Mouse (Mus musculus): ENCODE results near the gene Platr17. TPM values are rescaled to one million over a fixed set of nuclear protein-coding genes. Genes with fewer than 3 reads are reported as not detected.

The Platr17 gene
- polyA plus RNA-seq, 1 experiment from 2014 or later, result 0.79 TPM

DNA sequence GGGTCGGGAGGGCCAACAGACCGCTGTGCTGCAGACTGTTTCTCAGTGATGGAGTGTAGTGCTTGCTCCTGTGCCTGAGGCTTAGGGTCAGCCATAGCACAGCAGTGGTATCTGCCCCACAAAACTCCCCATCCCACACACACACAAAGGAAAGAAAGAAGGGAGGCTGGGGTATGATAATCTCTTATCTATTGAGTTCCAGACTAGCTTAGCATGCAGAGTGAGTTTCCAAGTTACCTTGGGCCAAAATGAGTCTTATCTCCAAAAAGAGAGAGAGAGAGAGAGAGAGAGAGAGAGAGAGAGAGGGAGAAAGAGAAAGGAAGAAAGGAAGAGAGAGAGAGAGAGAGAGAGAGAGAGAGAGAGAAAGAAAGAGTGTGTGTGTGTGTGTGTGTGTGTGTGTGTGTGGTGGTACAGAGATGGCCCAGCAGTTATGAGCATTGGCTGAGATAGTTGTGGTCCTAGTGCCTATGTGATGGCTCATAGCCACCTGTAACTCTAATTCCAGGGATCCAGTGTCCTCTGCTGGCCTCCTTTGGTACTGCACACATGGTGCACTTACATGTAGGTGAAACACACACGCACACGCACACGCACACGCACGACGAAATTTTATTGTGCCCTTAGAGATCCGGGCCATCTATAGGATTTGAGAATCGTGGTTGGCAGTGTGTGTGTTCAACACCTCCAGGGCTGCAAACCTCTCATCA, 19.8 kb downstream of the Platr17 start:
- Histone ChIP-seq H3K9ac (replicated peaks; ENCODE audit: low read depth, low read length) (no peak overlapping the region), H3K27me3 (ENCODE audit: control insufficient read depth, insufficient read depth, low read length) (no peaks in the 10 kb centered on the region), H3K4me1 (ENCODE audit: control insufficient read depth, insufficient read depth, low read length) (peaks cover 11% of the 10 kb centered on the region; the same call in 1 of the 2 replicates), H3K4me2 (ENCODE audit: low read depth, low read length) (no peak overlapping the region), H3K36me3 (ENCODE audit: control insufficient read depth, insufficient read depth, low read length) (0 out of 2 replicates have a peak, but pooled peaks cover 3% of the 10 kb centered on the region), H3K27ac (ENCODE audit: low read depth, low read length) (no peak overlapping the region), H3K4me3 (ENCODE audit: low read depth, low read length) (no peak overlapping the region), H3K9me3 (ENCODE audit: control insufficient read depth, low read length) (no peaks in the 10 kb centered on the region)
- ATAC-seq (ENCODE audit: low read depth), result no peak
- WGBS, result 82% methylated on average over 10 of the region's 10 CpGs

DNA sequence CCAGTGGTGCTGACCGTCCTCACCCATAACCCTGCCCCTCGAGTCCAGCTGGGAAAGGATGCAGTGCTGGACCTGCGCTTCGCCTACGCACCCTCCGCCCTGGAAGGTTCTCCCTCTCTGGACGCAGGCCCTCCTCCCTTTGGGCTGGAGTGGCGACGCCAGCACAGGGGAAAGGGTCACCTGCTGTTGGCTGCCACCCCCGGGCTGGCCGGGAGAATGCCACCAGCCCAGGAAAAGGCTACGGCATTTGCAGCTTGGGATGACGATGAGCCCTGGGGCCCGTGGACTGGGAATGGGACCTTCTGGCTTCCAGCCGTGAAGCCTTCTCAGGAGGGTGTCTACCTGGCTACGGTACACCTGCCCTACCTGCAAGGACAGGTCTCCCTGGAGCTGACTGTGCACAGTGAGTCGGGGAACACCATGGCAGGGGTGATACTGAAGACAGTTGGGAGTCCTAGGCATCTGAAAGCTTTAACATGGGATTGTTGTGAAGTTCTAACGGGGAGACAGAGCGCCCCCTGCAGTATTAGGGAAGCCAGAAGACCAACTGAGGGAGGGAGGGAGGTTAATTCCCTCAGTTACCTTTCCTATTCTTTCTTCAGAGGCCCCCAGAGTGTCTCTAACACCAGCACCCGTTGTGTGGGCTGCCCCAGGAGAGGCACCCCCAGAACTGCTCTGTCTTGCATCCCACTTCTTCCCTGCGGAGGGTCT, 20.6 kb downstream of the Platr17 start:
- Histone ChIP-seq H3K36me3 (ENCODE audit: control insufficient read depth, insufficient read depth, low read length) (0 out of 2 replicates have a peak, but pooled peaks cover 3% of the 10 kb centered on the region), H3K27ac (ENCODE audit: low read depth, low read length) (no peak overlapping the region), H3K4me1 (ENCODE audit: control insufficient read depth, insufficient read depth, low read length) (peaks cover 5% of the 10 kb centered on the region; the same call in 1 of the 2 replicates), H3K4me3 (ENCODE audit: low read depth, low read length) (no peak overlapping the region), H3K9me3 (ENCODE audit: control insufficient read depth, low read length) (no peaks in the 10 kb centered on the region), H3K27me3 (ENCODE audit: control insufficient read depth, insufficient read depth, low read length) (no peaks in the 10 kb centered on the region), H3K4me2 (ENCODE audit: low read depth, low read length) (no peak overlapping the region), H3K9ac (replicated peaks; ENCODE audit: low read depth, low read length) (no peak overlapping the region)
- 81% methylated on average over 21 of the region's 21 CpGs for WGBS
- no peak for ATAC-seq (ENCODE audit: low read depth)

DNA sequence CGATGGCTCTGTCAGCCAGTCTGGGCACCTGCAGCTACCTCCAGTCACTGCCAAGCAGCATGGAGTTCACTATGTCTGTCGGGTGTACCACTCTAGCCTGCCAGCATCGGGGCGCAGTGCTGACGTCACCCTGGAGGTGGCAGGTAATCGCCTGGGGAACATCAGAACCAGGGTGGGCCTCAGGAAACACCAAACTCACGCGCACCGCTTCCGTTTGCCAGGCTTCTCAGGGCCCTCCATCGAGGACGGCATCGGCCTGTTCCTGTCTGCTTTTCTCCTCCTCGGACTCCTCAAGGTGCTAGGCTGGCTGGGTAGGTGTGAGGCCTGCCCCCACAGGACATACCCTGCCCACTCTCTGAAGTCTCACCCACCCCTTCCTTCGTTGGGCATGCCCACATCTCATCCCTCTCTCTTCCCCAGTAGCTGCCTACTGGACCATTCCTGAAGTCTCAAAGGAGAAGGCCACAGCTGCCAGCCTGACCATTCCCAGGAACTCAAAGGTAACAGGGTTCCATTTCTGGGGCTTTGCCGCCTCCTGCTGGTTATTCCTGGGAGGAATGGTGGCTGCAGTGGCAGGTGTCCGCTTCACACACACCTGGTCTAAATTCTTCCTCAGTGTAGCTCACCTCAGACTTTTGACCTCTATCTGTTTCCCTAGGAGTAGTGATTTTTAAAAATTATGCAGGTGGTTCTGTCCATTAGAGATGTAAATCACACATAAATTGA, 21.4 kb downstream of the Platr17 start:
- ATAC-seq (ENCODE audit: low read depth), result no peak
- 83% methylated on average over 17 of the region's 17 CpGs for WGBS
- Histone ChIP-seq H3K27me3 (ENCODE audit: control insufficient read depth, insufficient read depth, low read length) (no peaks in the 10 kb centered on the region), H3K36me3 (ENCODE audit: control insufficient read depth, insufficient read depth, low read length) (0 out of 2 replicates have a peak, but pooled peaks cover 3% of the 10 kb centered on the region), H3K4me1 (ENCODE audit: control insufficient read depth, insufficient read depth, low read length) (peaks cover 9% of the 10 kb centered on the region), H3K27ac (ENCODE audit: low read depth, low read length) (no peak overlapping the region), H3K9ac (replicated peaks; ENCODE audit: low read depth, low read length) (no peak overlapping the region), H3K9me3 (ENCODE audit: control insufficient read depth, low read length) (no peaks in the 10 kb centered on the region), H3K4me2 (ENCODE audit: low read depth, low read length) (0 out of 2 replicates have a peak overlapping the region, but pooled peaks have one; percentile 6), H3K4me3 (ENCODE audit: low read depth, low read length) (no peak overlapping the region)

DNA sequence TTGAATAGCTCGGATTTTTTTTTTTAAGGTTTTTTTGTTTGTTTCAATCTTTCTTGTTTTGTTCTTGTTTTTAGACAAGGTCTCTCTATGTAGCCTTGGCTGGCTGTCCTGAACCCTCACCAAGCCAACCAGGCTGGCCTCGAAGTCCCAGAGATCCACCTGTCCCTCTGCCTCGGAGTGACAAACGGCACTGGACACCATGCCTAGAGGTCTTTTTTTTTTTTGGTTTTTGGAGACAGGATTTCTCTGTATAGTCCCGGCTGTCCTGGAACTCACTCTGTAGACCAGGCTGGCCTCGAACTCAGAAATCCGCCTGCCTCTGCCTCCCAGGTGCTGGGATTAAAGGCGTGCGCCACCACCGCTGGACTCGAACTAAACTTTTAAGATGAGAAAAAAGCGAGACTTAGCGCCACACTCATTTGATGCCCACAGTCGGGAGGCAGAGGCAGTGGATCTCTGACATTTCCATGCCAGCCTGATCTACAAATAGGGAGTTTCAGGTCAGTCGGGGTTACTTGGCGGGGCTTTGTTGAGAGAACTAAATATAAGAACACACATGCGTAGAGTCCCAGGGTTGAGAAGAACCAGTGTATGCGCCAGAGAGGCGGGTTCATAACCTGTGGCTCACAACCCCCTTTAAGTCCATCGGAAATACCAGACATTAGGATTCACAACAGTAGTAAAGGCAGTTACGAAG, 23.5 kb downstream of the Platr17 start:
- WGBS, result 69% methylated on average over 21 of the region's 21 CpGs
- no peak for ATAC-seq (ENCODE audit: low read depth)
- H3K4me2 ChIP-seq (ENCODE audit: low read depth, low read length), result peak overlapping the region; percentile 79

DNA sequence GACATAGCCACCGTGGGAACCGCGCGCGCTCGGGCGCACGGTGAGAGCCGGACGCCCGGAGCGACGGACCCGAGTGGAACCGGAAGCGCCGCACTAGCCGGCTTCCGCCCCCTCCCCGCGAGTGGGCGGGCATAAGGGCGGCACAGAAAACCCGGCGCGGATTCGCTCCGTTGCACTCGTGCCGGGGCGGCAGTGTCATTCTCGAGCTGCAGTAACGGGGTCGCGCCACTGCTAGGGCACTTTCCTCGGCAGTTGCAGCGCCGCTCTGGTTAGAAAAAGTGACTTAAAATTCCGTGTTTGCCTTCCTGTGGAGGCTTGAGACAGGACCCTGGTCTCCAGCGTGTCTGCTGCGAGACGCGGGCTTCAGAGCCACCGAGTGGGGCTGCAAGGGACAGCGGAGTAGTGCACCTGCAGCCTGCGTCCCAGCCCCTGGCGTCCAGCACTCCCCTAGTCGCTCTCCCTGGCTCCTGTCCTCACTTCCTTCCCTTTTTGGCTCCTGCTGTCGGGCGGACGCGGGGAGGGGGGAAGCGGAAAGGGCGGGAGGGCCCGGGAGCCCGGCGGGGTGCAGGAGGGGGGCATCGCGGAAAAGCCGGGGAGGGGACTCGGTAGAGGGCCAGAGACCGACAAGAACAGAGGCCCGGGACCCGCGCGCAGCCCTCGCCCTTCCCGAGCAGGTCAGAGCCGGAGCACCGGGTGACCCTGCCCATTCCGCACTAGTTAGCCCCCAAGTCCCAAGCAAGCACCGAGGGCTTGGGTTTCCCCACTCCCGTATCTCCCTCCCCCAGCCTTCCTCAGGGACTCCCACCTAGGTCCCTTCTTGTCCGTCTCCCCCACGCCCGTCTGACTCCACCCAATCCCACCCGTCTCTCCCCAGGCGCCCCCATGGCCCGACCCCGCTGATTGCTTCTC, 24.7 kb downstream of the Platr17 start, which contains the start of gene Rgl2:
TSS of gene Rgl2 (plus strand) at position 173 of the 909 bp plus-strand sequence.
- WGBS, result under 1% methylated on average over 72 of the region's 80 CpGs
- peaks cover 13% of the 10 kb centered on the region; the same call in 1 of the 2 replicates for H3K36me3 ChIP-seq (ENCODE audit: control insufficient read depth, insufficient read depth, low read length)
- H3K9me3 ChIP-seq (ENCODE audit: control insufficient read depth, low read length), result no peaks in the 10 kb centered on the region
- H3K4me3 ChIP-seq (ENCODE audit: low read depth, low read length), result peak within 1 kb of the TSS; percentile 65
- peak within 1 kb of the TSS; percentile 72 for H3K9ac ChIP-seq (replicated peaks; ENCODE audit: low read depth, low read length)
- peak; percentile 89 for ATAC-seq (ENCODE audit: low read depth)
- no peaks in the 10 kb centered on the region for H3K27me3 ChIP-seq (ENCODE audit: control insufficient read depth, insufficient read depth, low read length)
- H3K4me1 ChIP-seq (ENCODE audit: control insufficient read depth, insufficient read depth, low read length), result peaks cover 9% of the 10 kb centered on the region
- H3K4me2 ChIP-seq (ENCODE audit: low read depth, low read length), result peak within 1 kb of the TSS; percentile 79
- peak within 1 kb of the TSS; percentile 88 for H3K27ac ChIP-seq (ENCODE audit: low read depth, low read length)

More for the DNA sequence above, 23.5 kb downstream of the Platr17 start:
- H3K27me3 ChIP-seq (ENCODE audit: control insufficient read depth, insufficient read depth, low read length), result no peaks in the 10 kb centered on the region
- peak overlapping the region; percentile 65 for H3K4me3 ChIP-seq (ENCODE audit: low read depth, low read length)
- H3K36me3 ChIP-seq (ENCODE audit: control insufficient read depth, insufficient read depth, low read length), result peaks cover 8% of the 10 kb centered on the region; the same call in 1 of the 2 replicates
- H3K27ac ChIP-seq (ENCODE audit: low read depth, low read length), result no peak overlapping the region
- peak overlapping the region; percentile 72 for H3K9ac ChIP-seq (replicated peaks; ENCODE audit: low read depth, low read length)
- peaks cover 9% of the 10 kb centered on the region for H3K4me1 ChIP-seq (ENCODE audit: control insufficient read depth, insufficient read depth, low read length)
- no peaks in the 10 kb centered on the region for H3K9me3 ChIP-seq (ENCODE audit: control insufficient read depth, low read length)

DNA sequence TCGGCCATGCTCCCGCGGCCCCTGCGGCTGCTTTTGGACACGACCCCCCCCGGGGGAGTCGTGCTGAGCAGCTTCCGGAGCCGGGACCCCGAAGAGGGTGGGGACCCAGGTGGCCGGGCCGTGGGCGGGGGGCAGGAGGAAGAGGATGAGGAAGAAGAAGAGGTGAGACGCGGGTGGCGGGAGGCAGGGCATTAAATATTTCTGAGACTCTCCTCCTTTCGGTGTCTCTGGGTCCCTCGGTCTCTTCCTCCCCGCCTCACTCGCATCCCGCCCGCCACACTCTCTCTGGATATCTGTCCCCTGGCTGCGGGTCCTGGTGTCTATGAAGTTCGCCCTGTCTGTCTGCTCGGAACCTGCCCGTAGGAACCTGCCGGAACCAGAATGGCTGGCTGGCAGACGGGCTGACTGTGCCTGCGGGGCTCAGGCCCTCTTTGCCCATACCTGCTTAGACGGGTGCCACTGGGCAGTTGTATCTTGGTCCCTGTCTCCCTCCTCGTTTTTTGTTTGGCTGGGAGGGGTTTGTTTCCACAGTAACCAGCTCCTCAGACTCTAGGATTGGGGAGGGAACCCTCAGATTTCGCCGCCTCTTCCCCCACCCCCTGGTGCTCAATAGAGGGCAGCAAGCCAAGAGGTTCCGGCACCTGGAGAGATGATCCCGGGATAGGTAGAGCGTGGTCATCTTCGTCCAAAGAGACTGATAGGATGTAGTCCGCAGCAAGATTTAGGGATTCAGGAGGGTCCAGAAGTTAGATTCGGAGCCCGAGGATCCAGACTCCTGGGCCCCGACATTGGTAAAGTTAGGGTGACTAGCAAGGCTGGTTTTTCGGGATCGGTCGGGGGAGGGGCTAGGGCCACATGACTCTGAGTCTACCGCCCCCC, 25.6 kb downstream of the Platr17 start:
- WGBS, result 0% methylated on average over 44 of the region's 45 CpGs
- peak overlapping the region; percentile 72 for H3K9ac ChIP-seq (replicated peaks; ENCODE audit: low read depth, low read length)
- H3K4me1 ChIP-seq (ENCODE audit: control insufficient read depth, insufficient read depth, low read length), result peaks cover 9% of the 10 kb centered on the region
- H3K9me3 ChIP-seq (ENCODE audit: control insufficient read depth, low read length), result no peaks in the 10 kb centered on the region
- H3K4me2 ChIP-seq (ENCODE audit: low read depth, low read length), result peak overlapping the region; percentile 79
- no peaks in the 10 kb centered on the region for H3K27me3 ChIP-seq (ENCODE audit: control insufficient read depth, insufficient read depth, low read length)
- H3K27ac ChIP-seq (ENCODE audit: low read depth, low read length), result peak overlapping the region; percentile 88
- H3K4me3 ChIP-seq (ENCODE audit: low read depth, low read length), result peak overlapping the region; percentile 65
- H3K36me3 ChIP-seq (ENCODE audit: control insufficient read depth, insufficient read depth, low read length), result peaks cover 13% of the 10 kb centered on the region; the same call in 1 of the 2 replicates
- 0 out of 2 replicates have a peak, but pooled peaks have one; percentile 10 for ATAC-seq (ENCODE audit: low read depth)

DNA sequence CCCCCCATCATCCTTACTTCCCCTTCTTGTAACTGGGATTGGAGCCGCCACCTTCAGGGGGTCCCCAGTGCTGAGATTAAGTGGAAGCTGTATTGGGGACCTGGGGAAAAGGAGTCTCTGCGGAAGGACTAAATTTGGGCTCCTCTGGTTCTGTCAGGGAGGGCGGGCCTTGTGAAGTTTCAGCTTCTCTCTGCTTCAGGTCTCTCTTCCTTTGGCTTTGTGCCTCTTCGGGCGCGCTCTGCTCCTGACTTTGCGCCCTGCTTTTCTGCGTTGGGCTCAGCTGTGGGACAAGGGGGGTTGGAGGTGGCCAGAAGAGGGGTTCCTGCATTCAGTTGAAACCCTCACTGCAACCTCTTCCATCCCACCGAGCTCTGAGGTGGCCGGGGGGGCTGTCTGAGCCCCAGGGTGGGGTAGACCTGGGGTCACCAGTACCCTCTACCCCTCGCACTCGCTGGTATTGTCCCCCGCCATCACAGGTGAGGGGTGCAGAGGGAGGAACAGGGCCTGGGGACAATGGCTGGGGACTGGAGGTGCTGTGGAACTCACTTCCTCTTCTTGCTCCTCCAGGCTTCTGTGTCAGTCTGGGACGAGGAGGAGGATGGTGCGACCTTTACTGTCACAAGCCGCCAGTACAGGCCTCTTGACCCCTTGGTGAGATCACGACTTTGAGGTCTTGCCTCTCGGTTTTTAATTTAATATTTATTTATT, 26.4 kb downstream of the Platr17 start:
- no peak for ATAC-seq (ENCODE audit: low read depth)
- 33% methylated on average over 18 of the region's 18 CpGs for WGBS
- H3K9me3 ChIP-seq (ENCODE audit: control insufficient read depth, low read length), result no peaks in the 10 kb centered on the region
- H3K9ac ChIP-seq (replicated peaks; ENCODE audit: low read depth, low read length), result peak overlapping the region; percentile 72
- H3K27ac ChIP-seq (ENCODE audit: low read depth, low read length), result no peak overlapping the region
- peak overlapping the region; percentile 65 for H3K4me3 ChIP-seq (ENCODE audit: low read depth, low read length)
- H3K27me3 ChIP-seq (ENCODE audit: control insufficient read depth, insufficient read depth, low read length), result no peaks in the 10 kb centered on the region
- H3K36me3 ChIP-seq (ENCODE audit: control insufficient read depth, insufficient read depth, low read length), result peaks cover 10% of the 10 kb centered on the region; the same call in 1 of the 2 replicates
- H3K4me1 ChIP-seq (ENCODE audit: control insufficient read depth, insufficient read depth, low read length), result peaks cover 9% of the 10 kb centered on the region
- peak overlapping the region; percentile 79 for H3K4me2 ChIP-seq (ENCODE audit: low read depth, low read length)
